Mouse (Mus musculus): ENCODE data around the gene Gm5485.

DNA sequence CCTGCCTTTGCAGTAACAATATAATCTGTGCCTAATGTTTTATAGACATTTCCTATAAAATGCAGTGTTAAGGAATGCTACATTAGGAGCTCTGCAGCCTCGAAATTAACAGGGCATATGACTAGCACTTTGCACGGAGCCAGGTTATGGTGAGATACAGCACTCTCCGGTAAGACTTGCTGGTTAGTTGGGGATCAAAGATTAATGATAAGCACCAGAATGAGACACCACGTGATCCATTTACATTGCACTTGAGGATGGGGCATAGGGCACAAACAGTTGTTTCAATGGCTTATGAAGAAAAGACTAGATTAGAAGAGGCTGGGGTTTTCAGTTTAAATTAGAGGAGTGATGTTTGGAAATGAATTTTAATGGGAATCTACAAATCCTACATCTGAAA, 9.3 kb downstream of the Gm5485 start:
- TF ChIP-seq CTCF (conservative IDR thresholded peaks at IDR 0.05; ENCODE audit: insufficient read depth, insufficient read length, low read depth, low read length) (no peak), POLR2A (IDR thresholded peaks at IDR 0.05; ENCODE audit: low read depth, low read length) (no peak)
